Mouse (Mus musculus) natural killer cell, adult 2 months (primary cell): ENCODE measurements around the gene Fam192a.
A peak's percentile ranks its signal among the peaks of the same experiment; 100 is the strongest.

Source experiments
- DNase-seq, 2 experiments: peaks; one replicate each; pipeline ENCODE4 v3.0.0; 2022; ENCODE audit warnings: low spot score in 2 of 2

Fam192a gene

DNA sequence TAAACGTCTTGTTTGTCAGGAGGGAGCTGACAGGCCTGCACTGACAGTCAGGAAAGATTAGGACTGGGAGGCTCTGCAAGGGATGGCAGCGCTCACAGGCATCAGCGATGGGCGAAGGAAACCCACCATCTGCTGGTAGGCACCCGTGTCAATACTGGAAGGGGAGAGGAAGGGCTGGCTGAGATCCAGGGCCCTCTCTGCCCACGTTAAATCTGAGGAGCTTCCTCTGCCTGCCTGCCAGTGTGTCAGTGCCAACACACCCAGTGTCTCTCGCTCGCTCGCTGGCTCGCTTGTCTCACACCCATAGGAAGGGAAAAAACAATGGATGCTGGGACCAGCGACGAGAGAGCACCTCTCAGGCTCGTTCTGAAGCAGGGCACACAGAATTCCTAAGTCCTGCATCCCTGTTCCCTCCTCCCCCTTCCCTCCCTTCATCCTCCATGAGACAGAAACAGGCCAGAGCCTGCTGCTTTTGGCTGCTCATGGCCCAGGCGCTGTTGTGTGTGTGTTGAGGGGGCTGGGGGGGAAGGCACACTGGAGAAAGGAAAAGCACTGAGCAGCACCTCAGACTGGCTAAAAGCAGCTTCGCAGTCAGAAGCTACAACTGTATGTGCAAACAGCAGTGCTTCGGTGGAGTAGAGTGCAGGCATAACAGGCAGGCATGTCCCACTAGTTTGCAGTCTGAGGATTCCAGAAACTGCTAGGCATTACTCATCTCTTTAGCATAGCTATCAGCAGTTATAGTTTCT, 27.5 kb downstream of the Fam192a start:
- no peak for DNase-seq

DNA sequence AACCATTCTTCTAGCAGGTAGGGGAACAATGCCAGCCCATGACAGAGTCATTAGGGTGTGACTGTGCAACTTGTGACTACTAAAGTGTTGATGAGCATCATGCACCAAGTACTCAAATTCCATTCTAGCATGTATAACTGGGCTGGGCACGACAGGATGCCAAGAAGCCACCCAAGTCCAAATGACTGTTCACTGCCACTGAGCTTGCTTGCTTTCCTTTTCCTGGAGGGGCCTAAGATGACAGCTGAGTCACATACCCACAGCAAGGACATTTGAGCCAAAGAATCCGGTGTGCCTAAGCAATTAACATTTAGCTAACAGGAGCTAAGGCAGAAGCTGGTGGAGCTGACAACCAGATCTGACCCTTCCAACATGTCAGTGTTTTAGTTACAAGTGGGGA, 29.9 kb downstream of the Fam192a start:
- no peak for DNase-seq

DNA sequence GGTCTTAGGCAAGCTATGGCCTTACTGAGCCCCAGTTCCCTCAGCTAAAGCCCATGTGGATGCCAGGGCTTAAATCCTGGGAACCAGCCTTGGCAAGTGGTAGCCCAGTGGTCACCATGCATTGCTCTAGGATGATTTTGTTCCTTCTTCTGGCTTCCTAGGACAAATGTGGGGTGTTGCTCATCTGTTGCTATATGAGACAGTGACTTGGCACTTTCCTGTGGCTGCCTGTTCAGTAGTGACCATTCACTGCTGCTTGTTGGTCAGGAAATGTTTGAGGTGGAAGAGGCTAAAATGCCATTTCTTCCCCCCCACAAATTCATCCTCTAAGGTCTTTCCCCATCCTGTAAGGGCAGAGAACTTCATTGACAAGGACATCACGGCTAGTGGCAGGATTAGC, 32.4 kb downstream of the Fam192a start:
- no peak for DNase-seq

DNA sequence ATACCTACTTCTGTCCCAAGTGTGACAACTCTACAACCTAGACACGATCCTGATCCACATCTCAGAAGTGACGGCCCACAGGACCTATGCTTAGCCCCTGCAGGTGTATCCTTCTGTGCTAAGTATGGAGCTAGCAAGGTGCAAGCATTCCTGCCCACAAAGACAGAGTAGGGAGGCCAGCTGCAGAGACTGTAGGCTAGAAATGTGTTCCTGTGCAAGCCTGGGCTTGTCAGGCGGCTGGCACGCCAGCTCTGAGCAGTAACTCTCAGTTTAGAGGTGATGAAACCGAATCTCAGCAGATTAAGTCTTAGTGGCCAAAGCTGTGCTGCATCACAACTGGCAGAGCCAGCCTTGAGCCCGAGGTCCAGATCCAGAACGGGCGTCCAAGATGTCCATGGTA, 33.7 kb downstream of the Fam192a start:
- no peak for DNase-seq

DNA sequence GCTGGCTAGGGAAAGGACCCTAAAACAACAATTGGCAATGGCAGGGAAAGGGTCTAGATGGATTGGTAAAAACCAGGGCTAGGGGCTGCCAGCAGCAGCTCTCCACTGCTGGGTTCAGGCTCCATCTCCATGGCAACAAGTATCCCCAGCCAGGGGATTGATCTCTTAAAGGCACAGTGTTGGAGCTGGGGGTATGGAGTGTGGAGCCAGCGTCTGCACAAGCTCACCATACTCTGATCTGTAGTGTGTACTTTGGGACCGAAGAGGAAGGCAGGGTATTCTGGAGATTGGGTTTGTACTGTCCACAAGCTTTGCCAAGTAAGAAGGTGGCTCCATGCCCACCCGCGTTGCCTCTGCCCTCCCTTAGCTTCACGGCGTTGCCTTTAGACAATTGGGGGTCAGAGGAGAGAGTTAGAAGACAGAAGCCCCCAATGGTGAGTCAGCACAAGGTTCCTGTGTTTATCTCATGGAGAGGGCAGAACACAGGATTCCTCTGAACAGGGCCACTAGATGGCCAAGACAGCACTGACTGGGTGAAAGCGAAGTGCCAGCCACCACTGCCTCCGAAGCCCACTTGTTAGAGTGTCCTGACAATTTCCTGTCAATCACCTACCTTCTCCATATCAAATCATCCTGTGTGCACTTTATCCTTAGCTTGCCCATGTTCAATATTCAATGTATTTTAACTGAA, 34.5 kb downstream of the Fam192a start:
- DNase-seq, result no peak

DNA sequence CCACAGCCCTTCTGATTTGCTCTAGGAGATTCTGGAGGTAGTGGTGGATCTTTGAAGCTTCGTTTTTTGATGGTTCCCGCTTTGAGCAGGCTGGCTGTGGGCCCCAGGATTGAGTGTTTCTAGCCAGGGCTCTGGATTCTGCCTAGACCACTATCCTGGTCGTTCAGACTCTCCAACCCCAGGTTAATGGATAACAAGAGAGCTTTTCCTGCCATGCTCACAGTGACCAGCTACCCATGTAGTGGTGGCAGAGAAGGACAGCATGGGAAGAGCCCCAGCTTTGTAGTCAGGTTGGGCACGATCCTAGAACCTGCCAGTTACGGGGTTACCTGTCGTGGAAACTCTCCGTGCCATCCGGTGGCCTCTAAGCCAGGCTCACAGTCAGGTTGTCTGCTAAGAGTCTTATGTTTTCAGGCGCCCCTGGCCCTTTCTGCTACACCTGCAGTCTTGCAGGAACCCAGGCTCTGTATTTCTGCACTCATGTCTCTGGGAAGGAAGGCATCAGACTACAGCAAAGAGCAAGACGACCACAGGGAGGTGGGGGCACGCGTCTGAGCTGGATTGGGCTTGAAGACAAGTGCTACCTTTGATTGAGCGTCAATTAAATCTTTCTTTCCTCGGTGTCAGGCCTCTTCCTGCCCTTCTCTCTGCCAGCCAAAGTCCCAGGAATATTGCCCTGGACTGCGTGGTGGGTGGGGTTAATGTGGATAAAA, 35.2 kb downstream of the Fam192a start:
- no peak for DNase-seq

DNA sequence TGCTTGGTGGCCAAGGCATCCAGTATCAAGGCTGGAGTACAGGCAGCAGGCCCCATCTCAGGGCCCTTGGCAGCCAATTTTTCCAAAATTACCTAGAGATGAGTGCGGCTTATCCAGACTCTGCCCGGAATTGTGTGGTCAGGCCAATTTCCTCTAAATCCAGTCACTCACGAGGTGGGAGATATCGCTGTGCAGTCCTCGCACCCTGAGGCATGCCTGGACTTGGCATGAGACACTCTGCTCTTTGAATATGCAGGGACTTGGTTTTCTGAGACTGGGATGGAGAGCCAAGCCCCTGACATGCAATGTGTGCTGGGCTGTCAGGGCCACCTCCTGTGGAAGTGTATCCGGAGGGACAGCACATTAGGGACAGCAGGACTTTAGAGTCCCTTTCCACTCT, 35.8 kb downstream of the Fam192a start:
- no peak for DNase-seq

DNA sequence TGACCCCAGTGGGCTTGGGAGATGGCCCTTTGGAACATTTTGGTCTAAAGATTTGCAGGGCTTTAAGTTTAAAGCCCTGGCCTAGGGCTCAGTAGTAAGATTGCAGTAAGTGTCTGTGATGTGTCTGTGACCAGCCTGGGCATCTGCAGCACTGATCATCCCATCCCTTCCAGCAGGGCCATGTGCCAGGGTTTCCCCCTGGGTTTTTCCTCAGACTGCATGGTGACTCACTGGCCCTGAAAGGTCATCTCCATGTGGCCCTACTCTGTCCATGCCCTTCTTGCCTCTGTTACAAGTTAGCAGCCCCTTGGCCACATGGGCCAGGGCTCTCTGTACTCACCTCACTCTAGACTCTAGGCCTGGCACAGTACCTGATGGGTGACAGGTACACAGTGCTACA, 37.4 kb downstream of the Fam192a start:
- no peak for DNase-seq

DNA sequence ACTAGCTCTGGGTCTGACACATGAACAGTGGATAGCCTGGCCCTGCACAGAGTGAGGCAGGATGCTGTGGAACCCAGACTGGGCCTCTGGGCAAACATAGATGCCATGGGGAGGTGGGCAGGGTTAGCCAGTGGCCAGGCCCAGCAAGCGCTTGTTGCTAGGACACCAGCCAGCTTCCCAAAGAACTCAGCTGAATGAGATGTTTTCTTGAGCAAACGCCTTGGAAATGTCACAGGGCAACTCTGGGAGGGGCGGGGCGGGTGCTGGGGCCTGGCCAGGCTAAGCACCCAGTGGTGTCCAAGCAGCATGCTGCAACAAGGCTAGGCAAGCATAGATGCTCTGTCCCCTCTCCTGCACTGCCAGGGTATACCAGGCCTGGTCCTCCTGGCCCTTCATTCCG, 40.5 kb downstream of the Fam192a start:
- no peak for DNase-seq

DNA sequence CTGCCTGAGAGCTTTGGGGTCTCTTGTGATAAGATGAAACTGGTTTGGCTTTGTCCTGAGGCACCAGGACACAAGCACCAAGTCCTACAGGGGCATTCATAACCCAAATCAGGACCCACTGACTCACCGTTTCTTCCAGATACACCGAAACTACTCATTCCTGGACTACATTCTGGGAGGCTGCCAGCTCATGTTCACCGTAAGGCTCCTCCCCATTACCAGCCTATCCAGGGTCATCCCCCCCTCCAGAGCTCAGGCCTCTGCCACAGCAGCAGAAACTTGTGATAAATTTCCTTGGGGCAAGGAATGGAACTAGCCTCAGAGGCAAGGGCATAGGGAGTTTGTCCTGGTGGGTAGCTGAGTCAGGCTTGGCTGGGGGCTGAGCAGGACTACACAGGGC, 44.5 kb downstream of the Fam192a start:
- no peak for DNase-seq

DNA sequence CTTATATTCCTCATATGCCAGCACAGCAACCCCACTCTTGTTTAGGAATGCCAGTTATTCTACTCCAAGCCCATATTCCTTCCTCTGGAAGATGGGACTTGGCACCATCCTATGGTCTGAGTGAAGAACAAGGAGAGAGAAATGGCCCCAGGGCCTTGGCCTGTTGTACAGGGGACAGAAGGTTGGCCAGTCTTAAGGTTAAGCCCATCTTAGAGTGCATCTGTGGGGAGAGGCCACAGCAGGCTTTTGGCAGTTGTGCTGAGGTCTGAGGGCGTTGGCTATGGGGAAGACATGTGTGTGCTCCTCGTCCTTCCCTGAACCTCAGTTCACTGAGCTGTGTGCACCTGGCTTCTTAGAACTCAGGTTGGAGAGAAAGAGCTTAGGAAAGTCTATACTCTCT, 49.1 kb downstream of the Fam192a start:
- no peak for DNase-seq

DNA sequence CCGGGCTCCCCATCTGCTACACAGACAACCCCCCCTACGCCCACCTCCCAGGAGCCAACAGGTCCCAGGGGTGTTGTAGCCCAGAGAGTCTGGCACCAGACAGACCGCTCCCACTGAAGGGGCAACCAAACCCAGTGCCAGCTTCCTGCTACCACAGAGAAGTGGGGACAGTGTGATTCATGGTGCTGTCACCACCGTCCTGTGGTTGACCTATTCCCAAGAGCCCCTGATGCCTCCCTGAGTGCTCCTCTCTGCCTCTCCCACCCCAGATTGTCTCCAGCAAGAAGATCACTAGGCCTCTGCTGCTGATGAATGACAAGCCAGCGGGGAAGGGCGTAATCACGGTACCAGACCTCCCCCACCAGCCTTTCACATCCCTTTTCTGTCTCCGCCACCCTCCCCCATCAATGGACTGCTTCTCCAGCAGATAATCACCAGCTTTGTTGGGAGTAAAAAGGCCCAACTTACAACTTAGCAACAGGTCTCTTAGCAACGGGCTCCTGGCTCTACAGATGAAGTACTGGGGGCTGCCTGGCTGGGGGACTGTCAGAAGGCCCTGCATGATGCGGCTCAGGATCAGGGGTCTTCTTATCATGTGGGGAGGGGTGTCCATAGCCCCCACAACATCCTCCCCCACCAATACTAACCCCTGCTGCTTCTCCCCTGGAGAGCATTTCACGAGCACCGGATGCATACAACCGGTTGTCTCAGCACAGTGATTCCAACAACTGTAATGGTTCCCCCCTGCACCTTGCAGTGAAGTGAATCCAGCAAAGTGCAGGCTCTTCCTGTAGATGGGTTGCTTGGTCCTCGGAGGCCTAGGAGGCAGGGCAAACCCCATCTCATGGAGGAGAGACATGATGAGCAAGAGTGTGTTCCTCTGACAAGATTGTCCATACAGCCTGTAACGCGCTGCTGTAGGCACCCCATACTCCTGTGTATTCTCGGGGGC, 50.0 kb downstream of the Fam192a start:
- DNase-seq, result peak in 1 of 2 experiments; percentile 41

DNA sequence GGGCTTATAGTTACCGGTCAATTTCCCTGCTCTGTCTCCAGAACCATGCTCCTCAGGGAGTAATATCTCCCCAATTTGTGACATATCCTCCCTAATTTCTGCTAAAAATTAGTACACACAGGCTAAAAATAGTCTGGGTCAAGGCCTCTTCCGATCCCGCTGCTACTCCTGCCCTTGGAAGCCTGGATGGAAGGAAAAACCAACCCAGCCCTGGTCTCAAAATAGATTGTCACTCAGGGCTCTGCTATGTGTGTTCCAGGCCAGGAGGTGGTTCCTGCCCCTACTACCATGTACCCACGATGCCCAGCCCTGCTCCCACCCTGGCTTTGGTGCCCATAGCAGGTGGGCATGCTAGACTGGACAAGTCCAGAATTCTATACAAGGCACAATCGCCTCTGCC, 51.8 kb downstream of the Fam192a start:
- no peak for DNase-seq

DNA sequence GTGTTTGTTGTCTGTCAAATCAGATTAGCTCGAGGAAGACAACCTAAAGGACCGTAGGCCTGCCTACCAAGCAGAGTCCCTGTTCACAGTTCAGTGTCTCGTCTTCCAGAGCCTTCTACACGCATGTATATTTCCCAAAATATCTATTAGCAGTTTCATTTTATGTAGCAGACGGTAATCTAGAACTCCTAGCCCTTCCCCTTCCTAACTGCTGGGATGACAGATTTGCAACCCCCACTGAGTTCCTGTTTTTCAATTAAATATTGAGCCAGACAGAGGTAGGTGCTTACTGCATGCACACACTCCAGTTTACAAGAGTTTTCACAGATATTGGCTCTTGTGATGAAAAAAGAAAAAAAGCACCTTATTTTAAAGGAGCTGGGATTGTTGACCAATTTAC, 52.3 kb downstream of the Fam192a start:
- no peak for DNase-seq

DNA sequence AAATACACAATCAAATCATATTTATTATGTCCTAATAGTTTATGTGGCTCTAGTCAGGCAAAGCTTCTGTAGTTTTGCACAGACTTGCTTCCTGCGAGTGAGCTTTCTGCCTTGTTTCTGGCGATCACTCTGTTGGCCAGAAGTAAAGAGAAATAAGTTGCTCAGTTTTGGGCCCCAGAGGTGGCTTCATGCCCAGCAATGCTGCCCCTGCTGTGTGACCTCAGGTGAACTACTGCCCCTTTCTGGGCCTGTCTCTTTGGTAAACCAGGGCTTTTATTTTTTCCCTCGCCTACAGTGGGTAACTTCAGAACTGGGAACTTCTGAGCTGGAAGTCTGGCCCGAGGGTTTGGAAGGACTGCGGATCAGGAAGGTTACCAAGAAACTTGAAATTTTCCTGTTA, 52.8 kb downstream of the Fam192a start:
- DNase-seq, result no peak

DNA sequence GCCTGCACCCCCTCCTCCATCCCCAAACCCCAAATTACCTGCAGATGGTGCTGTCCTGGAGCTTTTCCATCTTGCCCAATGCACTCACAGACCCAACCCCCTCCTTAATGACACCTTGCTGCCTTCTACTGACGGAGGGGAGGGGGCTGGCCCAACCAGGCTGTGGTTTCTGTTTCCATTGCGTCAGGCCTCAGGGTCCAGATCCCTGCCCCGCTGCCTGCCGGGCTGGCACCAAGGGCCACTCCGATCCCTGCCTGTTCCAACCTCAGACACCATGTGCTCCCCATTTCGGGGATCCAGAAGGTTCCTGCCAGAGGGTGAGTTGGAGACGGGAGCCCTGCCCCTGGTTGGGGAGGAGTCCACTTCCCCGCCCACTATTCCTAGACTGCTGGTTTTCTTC, 57.8 kb downstream of the Fam192a start:
- DNase-seq, result no peak

DNA sequence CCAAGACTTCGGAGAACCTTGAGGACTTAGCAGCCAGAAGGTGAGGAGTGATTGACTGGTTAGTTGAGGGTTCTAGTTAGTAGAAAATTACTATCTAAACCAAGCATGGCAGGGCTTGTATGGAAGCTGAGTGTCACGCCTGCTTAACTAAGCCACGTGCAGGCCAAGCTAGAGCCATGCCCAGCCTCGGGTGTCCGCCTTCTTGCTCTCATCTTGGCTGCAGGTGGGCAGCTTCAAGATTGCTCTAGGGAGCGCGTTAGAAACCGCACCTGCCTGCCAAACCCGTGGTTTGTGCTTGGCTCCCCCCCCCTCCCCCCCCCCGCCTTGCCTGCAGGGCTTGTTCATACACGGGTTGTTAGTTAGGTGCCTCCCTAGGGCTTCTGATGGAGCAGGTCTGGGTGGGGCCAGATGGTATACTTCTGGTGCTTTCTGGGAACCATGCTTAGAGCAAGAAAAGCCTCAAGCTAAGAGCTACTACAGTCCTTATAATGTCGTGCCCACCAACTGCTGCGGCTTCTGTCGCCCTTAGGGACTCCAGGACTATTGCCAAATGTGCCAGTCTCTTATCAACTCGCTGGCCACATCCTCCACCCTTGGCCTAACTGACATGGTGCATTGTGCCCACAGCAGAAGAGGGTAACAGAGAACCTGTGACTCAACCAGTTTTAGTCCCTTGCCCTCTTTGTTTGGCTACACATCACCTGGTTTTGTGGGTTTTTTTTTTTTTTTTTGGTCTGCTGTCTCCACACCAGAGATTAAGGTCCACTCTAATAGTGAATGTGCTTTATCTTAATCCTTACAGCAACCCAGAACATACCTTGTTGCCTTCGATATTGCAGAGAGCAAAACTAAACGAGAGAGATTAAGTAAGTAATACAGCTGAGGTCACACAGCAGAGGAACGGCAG, 60.7 kb downstream of the Fam192a start:
- peak; percentile 27 to 38 for DNase-seq

DNA sequence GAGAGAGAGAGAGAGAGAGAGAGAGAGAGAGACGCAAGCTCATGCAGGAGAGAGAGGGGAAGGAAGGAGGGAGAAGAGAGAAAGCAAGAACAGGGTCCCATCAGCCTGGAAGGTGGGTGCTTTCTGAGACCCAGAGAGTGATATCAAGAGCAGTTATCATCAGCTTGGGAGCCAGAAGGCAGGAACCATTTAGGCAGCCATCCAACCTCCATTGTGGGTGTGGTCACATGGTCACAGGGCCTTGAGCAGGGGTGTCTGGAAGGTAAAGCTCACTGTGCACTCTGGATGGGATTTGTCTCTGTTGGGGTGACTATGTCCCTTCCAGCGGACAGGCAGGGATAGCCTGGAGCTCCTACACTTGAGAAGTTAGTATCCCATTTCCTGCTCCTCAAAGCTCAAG, 61.8 kb downstream of the Fam192a start:
- DNase-seq, result no peak

DNA sequence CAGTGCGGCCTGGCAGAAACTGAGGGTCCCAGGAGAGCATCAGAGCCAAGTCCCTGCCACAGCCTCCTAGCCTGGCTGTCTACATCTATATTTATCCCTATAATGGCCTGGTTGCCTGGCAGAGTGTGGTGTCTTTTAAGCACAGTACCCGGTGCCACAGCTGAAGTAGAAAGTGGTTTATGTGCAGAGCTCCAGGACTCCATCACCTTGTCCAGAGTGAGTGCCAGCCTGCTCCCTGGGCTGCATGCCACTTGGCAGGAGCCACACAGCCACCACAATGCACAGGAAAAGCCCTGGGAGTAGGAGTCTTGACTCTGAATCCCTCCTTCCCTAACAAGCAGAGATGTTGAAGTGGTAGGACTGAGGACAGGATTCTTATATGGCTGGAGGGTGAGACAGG, 64.3 kb downstream of the Fam192a start:
- DNase-seq, result no peak

DNA sequence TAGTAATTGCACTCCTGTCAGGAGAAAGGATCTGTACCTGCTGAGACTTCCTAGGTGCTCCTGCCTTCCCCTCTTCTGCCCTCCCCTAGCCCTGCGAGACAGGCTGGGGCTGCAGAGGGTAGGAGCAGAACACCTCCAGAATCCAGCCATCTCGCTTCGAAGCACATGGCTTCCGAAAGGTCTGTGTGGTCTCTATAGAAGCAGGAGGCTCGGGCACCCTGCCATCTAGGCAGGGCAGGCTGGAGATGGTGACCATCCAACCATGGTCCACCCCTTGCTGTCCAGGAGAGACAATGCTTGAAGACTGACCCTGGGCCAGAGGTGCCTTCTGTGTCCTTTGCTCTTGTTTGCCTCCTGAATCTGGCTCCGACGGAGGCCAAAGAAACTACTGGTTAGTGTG, 66.2 kb downstream of the Fam192a start:
- no peak for DNase-seq

DNA sequence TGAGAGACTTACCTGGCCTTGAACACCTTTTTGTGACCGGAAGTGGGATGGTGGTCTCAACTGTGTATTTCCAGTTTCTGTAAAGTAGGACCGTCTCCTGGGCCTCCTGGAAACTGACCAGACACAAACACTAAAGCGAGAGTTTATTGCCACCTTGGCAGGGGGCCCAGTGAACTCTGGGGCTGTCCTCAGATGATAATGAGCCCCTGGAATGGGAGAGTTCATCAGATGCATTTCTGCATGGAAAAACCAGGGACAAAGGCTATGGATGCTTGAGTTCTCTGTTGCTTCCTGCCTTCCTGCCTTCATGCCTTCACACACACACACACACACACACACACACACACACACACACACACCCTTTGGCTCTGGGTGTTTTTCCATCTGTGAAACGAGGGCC, 67.2 kb downstream of the Fam192a start:
- DNase-seq, result no peak
